Mouse (Mus musculus) kidney, adult 2 months (tissue): ENCODE measurements around the gene Glo1.

Source experiments
- CTCF ChIP-seq: fragments of 200-500 bp; conservative IDR thresholded peaks from 2 replicates; pipeline ENCODE4 v1.5.1; 2011; ENCODE audit warnings: low read depth, mild to moderate bottlenecking, control low read depth, low read length, moderate library complexity, mixed read lengths; ENCODE audit not compliant: insufficient read depth, insufficient read length
- POLR2A ChIP-seq: fragments of 200-500 bp; IDR thresholded peaks from one replicate; pipeline ENCODE4 v1.6.1; 2011; ENCODE audit warnings: low read depth, low read length, control low read depth

- TF ChIP-seq POLR2A (no peak), CTCF (no peak)
Measured at GRCm38 (mm10) chr17:30568473-30568872, 58.2 kb downstream of the Glo1 start.
